Mouse (Mus musculus): ENCODE results near the gene Cdc42.

DNA sequence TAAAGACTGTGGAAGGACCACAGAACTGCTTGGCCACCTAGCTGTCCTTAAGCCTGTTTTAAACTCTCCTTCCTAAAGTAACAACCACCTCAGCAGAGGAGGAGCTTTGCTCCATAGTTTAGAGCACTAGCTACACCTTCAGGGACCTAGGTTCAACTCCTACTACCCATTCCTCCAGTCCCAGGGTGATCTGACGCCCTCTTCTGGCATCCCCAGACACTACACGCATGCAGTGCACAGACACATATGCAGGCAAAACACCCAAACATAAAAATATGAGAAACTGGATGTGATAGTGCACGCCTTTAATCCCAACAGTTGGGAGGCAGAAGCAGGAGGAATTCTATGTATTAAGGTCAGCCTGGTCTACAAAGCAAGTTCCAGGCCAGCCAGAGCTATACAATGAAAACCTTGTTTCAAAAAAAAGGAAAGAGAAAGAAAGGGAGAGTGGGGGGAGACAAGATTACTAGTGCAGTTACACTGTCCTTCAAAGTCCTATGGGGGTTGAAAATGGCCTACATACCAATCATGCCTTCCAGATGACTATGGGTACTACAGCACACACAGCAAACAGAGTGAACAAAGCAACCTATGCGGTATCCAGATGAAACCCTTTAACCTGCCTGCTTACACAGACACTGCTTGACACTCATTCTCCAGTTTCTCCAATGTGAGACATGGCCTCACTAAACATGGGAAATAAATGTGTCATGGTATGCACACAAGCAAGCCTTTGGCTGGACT lies 41.3 kb downstream of the Cdc42 start:
- TF ChIP-seq CTCF (IDR thresholded peaks at IDR 0.05; ENCODE audit: low read depth) (peak; percentile 52), EP300 (optimal IDR thresholded peaks at IDR 0.05) (no peak)
